Mouse (Mus musculus): ENCODE results near the gene Hsph1. TPM values are rescaled to one million over a fixed set of nuclear protein-coding genes. Genes with fewer than 3 reads are reported as not detected.

Gene Hsph1
- 50.0 and 50.2 TPM in 2 replicates for polyA plus RNA-seq (2015; fragmentation: Nextera tagmentation; extraction: Ambion mirVana)

DNA sequence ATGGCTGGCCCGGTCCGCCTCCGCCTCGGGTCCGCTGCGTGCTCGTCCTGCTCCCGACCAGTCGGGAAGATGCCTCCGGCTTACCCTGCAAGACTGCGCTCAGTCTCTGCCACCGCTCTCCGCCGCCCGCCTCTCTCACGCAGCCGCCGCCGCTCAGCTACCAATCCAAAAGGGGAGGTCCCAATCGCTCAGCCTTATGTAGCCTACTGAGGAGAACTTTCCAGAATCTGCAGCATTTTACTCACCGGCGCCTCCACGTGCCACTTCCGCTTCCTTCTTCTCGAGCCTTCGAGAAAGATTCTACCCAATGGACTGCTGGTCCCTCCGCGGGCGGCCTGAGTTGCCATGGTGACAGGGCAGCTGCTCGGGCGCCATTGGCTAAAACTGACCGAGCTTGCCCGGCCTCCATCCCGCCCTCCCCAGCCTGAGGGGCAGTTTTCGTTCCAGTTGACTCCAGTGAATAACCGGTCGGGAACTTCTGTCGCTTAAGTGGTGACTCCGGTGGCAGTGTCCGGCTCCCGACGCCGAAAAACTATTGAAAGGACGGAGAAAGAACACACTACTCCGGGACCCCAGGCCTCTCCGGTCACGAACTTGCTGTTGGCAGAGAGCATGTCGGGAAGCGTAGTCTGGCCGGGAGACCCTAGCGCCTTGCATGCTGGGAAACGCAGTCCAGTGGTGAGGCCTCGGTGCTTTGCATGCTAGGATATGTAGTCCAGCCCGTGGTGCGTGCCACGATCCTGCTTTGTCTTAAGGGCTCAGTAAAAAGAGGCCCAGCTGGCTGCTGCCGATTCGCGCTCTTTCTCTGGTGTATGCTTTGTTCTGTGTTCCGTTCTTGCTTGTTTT, at the start of gene Hsph1:
Hsph1 (minus strand) TSS at position 302 of the 846 bp plus-strand sequence.
- Histone ChIP-seq H3K4me3 (peak within 1 kb of the TSS; percentile 62), H3K27ac (peak within 1 kb of the TSS; percentile 89), H3K9ac (peak within 1 kb of the TSS; percentile 64), H3K4me1 (peaks cover 13% of the 10 kb centered on the region), H3K27me3 (no peaks in the 10 kb centered on the region), H3K4me2 (peak within 1 kb of the TSS; percentile 85), H3K36me3 (peaks cover 18% of the 10 kb centered on the region), H3K9me3 (no peaks in the 10 kb centered on the region)
- ATAC-seq (ENCODE audit: insufficient number of reproducible peaks, low FRiP score, low TSS enrichment, low read depth), result peak; percentile 98
- WGBS, result under 1% methylated on average over 60 of the region's 60 CpGs

DNA sequence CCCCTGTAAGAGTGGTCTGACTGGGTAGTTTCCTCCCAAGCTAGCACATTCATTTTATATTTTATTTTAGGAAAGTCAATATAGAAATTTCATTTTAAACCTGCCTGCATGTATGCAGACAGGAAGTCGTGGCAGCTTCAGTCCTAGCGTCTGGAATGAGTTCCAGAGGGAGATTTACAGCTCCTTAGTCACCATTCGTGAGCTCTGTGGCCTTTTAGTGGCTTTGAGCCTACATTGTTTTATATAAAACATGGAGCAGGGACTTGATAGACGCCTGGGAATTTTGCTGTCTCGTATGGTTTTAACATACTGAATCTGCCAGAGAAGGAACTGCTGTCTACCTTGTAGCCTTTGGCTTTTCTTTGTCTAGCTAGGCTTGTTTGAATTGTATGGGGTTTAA, 44.8 kb upstream of the Hsph1 start:
- Histone ChIP-seq H3K9me3 (no peaks in the 10 kb centered on the region), H3K9ac (no peak overlapping the region), H3K27ac (no peak overlapping the region), H3K36me3 (no peaks in the 10 kb centered on the region), H3K4me2 (no peak overlapping the region), H3K27me3 (no peaks in the 10 kb centered on the region), H3K4me3 (no peak overlapping the region), H3K4me1 (peaks cover 13% of the 10 kb centered on the region)
- WGBS, result 29% methylated on average over 5 of the region's 5 CpGs
- no peak for ATAC-seq (ENCODE audit: insufficient number of reproducible peaks, low FRiP score, low TSS enrichment, low read depth)

DNA sequence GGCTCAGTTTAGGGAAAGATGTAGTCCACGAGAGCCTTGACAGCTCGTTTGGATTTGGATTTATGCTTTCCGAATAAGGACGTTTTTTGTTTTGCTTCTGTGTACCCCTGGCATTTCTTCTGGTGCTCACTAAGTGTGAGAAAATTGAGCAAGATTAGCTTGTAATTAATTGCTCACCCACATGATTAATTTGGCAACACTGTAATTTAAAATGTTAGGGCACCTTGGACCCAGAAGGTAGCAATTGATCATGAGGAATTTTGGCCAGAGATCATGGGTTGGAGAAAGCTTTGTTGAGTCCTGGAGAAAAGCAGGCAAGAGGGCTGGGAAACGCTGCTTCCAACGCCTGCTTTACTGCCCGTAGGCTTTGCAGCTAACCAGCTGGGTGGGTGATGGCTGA, 43.7 kb upstream of the Hsph1 start:
- Histone ChIP-seq H3K4me2 (0 out of 2 replicates have a peak overlapping the region, but pooled peaks have one; percentile 96), H3K4me1 (peaks cover 13% of the 10 kb centered on the region), H3K36me3 (no peaks in the 10 kb centered on the region), H3K27ac (no peak overlapping the region), H3K4me3 (no peak overlapping the region), H3K27me3 (no peaks in the 10 kb centered on the region), H3K9me3 (no peaks in the 10 kb centered on the region), H3K9ac (no peak overlapping the region)
- ATAC-seq (ENCODE audit: insufficient number of reproducible peaks, low FRiP score, low TSS enrichment, low read depth), result no peak
- 42% methylated on average over 7 of the region's 7 CpGs for WGBS

DNA sequence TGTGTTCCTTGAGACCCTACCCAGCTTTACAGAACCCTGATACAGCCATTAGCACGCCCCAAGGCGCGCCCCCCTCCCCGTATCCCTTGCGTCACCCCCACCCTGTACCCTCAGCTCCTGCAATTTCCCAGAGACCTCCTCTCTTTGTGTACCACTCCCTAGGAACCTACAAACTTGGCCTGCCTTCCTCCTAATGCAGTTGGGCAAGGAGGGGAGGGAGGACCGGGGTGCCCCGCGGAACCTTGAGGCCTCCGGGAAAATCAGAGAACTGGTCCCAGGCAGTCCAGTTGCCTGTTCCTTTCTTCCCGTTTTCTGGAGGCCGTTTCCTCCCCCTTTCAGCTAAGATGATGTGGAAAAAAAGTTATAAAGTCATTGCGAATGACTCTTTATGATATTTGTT, 43.2 kb upstream of the Hsph1 start:
- H3K4me2 ChIP-seq, result peak overlapping the region; percentile 96
- no peaks in the 10 kb centered on the region for H3K27me3 ChIP-seq
- no peaks in the 10 kb centered on the region for H3K36me3 ChIP-seq
- ATAC-seq (ENCODE audit: insufficient number of reproducible peaks, low FRiP score, low TSS enrichment, low read depth), result no peak
- peaks cover 13% of the 10 kb centered on the region for H3K4me1 ChIP-seq
- H3K27ac ChIP-seq, result no peak overlapping the region
- H3K9ac ChIP-seq, result no peak overlapping the region
- no peaks in the 10 kb centered on the region for H3K9me3 ChIP-seq
- 11% methylated on average over 12 of the region's 12 CpGs for WGBS
- H3K4me3 ChIP-seq, result peak overlapping the region; percentile 74

DNA sequence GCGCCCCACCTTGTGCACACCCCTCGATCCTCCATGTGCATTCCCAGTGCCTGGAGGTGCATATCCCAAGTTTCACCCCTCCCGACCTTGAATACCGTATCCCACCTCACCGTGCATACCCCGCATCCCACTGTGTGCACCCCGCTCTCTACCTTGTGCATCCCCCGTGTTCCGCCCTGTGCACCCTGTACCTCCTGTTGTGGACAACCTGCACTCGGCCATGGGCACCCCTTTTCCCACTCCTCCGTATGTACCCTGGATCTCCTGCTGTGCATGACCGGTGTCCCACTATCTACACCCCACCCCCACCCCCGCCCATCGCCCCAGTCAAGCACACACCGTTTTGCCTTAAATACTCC, 42.8 kb upstream of the Hsph1 start:
- no peaks in the 10 kb centered on the region for H3K36me3 ChIP-seq
- H3K4me2 ChIP-seq, result peak overlapping the region; percentile 96
- peak overlapping the region; percentile 74 for H3K4me3 ChIP-seq
- H3K9me3 ChIP-seq, result no peaks in the 10 kb centered on the region
- peaks cover 13% of the 10 kb centered on the region for H3K4me1 ChIP-seq
- peak overlapping the region; percentile 76; the same call in 1 of the 2 replicates for H3K9ac ChIP-seq
- H3K27me3 ChIP-seq, result no peaks in the 10 kb centered on the region
- under 1% methylated on average over 15 of the region's 15 CpGs for WGBS
- no peak overlapping the region for H3K27ac ChIP-seq
- 0 out of 2 replicates have a peak, but pooled peaks have one; percentile 5 for ATAC-seq (ENCODE audit: insufficient number of reproducible peaks, low FRiP score, low TSS enrichment, low read depth)

DNA sequence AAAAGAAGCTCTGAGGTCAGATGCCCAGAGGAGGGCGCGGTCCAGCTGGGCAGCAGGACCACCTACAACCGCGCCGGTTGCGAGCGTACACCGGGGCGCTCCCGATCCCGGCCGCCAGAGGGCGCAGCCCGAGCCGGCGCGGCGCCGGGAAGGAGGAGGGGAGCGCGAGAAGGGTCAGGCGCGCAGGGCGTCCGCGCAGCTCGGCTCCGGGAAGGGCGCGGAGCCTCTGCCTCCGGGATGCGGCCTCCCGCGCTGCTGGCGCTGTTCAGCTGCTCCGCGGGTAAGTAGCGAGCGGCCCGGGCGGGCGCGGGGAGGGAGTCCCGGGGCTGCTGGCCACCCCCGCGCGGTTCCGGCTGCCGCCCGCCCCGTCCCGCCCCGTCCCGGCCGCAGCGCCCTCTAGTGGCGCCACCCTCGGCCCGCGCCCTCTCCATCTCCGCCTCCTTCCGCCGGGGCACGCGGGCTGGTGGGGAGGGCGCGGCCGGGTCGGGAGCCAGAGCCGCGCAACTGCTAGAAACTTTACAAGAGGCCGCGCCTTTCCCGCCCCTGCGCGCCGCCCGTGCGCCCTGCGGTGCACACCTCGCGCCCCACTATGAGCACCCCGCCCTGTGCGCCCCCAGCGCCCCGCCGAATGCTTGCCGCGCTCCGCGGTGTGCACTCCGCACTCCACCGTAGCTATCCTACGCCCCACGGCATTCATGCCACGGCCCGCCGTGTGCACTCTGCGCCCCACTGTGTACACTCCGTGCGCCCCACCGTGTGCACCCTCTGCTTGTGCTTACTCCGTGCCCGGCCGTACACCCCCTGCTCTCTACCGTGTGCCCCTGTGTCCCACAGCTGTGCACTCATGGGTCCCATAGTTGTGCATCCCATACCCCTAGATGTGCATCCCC, 42.2 kb upstream of the Hsph1 start, which contains the start of gene B3glct:
B3glct (plus strand) TSS at position 131 of the 890 bp plus-strand sequence.
- peak within 1 kb of the TSS; percentile 76 for H3K9ac ChIP-seq
- peak within 1 kb of the TSS; percentile 96 for H3K4me2 ChIP-seq
- H3K4me1 ChIP-seq, result peaks cover 13% of the 10 kb centered on the region
- ATAC-seq (ENCODE audit: insufficient number of reproducible peaks, low FRiP score, low TSS enrichment, low read depth), result peak; percentile 91
- peak within 1 kb of the TSS; percentile 74 for H3K4me3 ChIP-seq
- WGBS, result under 1% methylated on average over 93 of the region's 106 CpGs
- H3K36me3 ChIP-seq, result no peaks in the 10 kb centered on the region
- no peaks in the 10 kb centered on the region for H3K27me3 ChIP-seq
- no peaks in the 10 kb centered on the region for H3K9me3 ChIP-seq
- H3K27ac ChIP-seq, result peak within 1 kb of the TSS; percentile 92

DNA sequence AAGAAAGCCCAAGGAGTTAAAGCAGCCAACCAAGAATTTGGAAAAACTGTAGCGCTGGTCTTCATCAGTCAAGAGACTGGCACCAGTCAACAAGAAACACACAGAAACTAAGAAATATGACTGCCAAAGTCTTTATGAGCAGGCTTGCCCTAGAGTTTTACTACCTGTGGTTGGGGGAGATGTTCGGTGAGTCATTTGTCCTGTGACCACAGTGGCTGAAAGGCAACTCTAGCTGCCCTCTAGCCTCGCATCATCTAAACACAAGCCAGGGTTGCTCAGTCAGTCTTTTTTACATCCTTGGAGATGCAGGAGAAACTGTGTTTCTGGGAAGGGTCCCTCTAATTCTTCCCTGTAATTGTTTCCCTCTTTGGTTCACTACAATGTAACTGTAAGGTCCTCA, 41.0 kb upstream of the Hsph1 start:
- Histone ChIP-seq H3K4me2 (no peak overlapping the region), H3K4me3 (no peak overlapping the region), H3K9ac (no peak overlapping the region), H3K27me3 (no peaks in the 10 kb centered on the region), H3K4me1 (peaks cover 13% of the 10 kb centered on the region), H3K9me3 (no peaks in the 10 kb centered on the region), H3K36me3 (no peaks in the 10 kb centered on the region), H3K27ac (no peak overlapping the region)
- no peak for ATAC-seq (ENCODE audit: insufficient number of reproducible peaks, low FRiP score, low TSS enrichment, low read depth)
- WGBS, result 88% methylated on average over 3 of the region's 3 CpGs

DNA sequence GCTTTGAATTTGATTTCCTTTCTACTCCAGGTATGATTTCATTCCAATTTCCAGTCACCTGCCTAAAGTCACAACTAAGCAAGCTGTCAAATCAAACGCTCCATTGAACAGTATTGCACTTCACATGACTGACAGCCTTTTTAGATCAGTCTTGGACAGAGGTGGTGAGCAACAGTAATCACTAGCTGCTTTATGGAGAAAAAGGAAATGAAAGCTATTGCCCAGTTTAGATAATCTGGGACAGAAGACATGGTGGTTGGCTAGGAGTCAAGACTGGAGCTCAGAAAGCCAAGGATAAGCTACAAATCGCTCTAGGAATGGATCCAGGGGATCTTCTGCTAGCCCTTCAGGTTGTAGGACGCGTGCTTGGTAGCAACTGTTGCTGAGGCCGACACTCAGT, 27.2 kb upstream of the Hsph1 start:
- no peaks in the 10 kb centered on the region for H3K27me3 ChIP-seq
- ATAC-seq (ENCODE audit: insufficient number of reproducible peaks, low FRiP score, low TSS enrichment, low read depth), result no peak

DNA sequence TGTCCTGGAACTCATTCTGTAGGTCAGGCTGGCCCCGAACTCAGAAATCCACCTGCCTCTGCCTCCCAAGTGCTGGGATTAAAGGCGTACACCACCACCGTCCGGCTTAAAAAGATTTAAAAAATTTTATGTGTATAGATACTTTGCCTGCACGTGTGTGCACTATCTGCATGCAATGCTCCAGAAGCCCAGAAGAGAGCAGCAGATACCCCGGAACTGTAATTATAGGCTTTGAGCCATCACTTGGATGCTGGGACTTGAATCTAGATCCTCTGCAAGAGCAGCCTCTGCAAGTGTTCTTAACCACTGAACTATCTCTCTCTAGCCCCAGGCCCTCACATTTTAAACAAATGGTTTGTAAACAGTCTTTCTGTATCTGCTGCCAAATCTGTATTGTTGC, 26.8 kb upstream of the Hsph1 start:
- H3K36me3 ChIP-seq, result no peaks in the 10 kb centered on the region
- no peak overlapping the region for H3K27ac ChIP-seq
- H3K9me3 ChIP-seq, result no peaks in the 10 kb centered on the region
- H3K4me2 ChIP-seq, result no peak overlapping the region
- no peak overlapping the region for H3K9ac ChIP-seq
- no peak overlapping the region for H3K4me3 ChIP-seq
- no peaks in the 10 kb centered on the region for H3K4me1 ChIP-seq
- no peaks in the 10 kb centered on the region for H3K27me3 ChIP-seq
- 85% methylated on average over 6 of the region's 6 CpGs for WGBS
- no peak for ATAC-seq (ENCODE audit: insufficient number of reproducible peaks, low FRiP score, low TSS enrichment, low read depth)

More for the DNA sequence above, 27.2 kb upstream of the Hsph1 start:
- Histone ChIP-seq H3K4me3 (no peak overlapping the region), H3K4me2 (no peak overlapping the region), H3K27ac (no peak overlapping the region), H3K9ac (no peak overlapping the region), H3K4me1 (no peaks in the 10 kb centered on the region), H3K9me3 (no peaks in the 10 kb centered on the region), H3K36me3 (no peaks in the 10 kb centered on the region)
- WGBS, result 85% methylated on average over 5 of the region's 5 CpGs

DNA sequence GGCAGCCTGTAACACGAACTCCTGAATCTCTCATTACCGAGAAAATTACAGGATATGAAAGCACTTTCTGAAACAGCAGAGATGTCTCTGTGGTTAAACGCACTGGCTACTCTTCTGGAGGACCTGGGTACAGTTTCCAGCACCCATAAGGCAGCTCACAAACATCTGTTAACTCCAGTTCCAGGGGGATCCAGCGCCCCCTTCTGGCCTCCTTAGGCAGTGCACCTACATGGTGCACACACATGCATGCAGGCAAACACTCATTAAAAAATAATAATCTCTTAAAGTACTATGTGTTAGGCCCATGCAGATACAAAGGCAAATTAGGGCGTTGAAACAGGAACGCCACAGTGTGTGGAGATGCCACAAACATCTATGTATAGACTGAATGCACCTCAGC, 25.3 kb upstream of the Hsph1 start:
- H3K9ac ChIP-seq, result no peak overlapping the region
- no peaks in the 10 kb centered on the region for H3K27me3 ChIP-seq
- H3K9me3 ChIP-seq, result no peaks in the 10 kb centered on the region
- H3K27ac ChIP-seq, result no peak overlapping the region
- no peak for ATAC-seq (ENCODE audit: insufficient number of reproducible peaks, low FRiP score, low TSS enrichment, low read depth)
- no peaks in the 10 kb centered on the region for H3K36me3 ChIP-seq
- H3K4me3 ChIP-seq, result no peak overlapping the region
- H3K4me1 ChIP-seq, result no peaks in the 10 kb centered on the region
- no peak overlapping the region for H3K4me2 ChIP-seq
- 81% methylated on average over 6 of the region's 6 CpGs for WGBS

DNA sequence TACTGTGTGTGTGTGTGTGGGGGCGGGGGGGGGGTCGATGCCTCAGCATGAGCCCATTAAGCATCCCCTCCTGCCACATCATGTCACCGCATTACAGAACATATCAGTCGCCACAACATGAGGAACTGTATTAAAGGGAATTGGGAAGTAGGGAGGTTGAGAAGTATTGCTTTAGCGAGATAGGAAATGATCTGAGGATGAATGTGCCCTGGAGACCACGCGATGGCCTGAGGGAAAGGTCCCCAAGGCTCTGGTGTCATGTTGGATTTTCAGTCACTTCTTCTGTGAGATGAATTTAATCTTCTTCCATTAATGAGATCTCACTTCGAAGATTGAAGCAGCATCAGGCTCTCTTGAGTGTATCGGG, 23.2 kb upstream of the Hsph1 start:
- Histone ChIP-seq H3K9ac (no peak overlapping the region), H3K36me3 (no peaks in the 10 kb centered on the region), H3K27me3 (no peaks in the 10 kb centered on the region), H3K4me1 (no peaks in the 10 kb centered on the region), H3K27ac (no peak overlapping the region), H3K4me3 (no peak overlapping the region), H3K4me2 (no peak overlapping the region), H3K9me3 (no peaks in the 10 kb centered on the region)
- no peak for ATAC-seq (ENCODE audit: insufficient number of reproducible peaks, low FRiP score, low TSS enrichment, low read depth)
- 67% methylated on average over 9 of the region's 9 CpGs for WGBS
